Mouse (Mus musculus): ENCODE results near the gene Gsg1. TPM values are rescaled to one million over a fixed set of nuclear protein-coding genes. Genes with fewer than 3 reads are reported as not detected.

Gsg1 gene
- polyA plus RNA-seq, 1 experiment from 2014 or later: 0.55 TPM

DNA sequence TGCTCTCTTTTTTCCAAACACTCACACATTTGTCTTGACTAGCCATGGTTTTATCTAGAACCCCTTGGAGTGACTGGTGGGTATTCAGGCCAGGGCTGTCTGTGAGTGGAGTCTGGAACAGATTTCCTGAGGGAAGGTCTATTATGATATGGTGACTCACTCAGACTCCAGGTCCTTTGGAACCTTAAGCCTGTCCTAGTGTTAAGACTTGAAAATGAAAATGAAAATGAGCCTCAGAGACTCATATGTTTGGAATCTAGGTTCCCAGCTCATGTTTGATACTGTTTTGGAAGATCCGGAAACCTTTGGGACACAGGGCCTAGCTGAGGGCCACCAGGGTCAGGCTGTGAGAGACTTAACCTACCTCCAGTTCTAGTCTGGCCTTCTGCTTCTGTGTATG is 11.9 kb upstream of the Gsg1 start:
- no peak for ATAC-seq (ENCODE audit: low FRiP score, low TSS enrichment)
- Histone ChIP-seq H3K27ac (ENCODE audit: low read length) (no peak overlapping the region), H3K36me3 (ENCODE audit: insufficient read depth, low read length) (no peaks in the 10 kb centered on the region), H3K27me3 (ENCODE audit: insufficient read depth, low read length) (no peaks in the 10 kb centered on the region), H3K9ac (replicated peaks; ENCODE audit: low read length) (no peak overlapping the region), H3K4me3 (ENCODE audit: low read length) (no peak overlapping the region), H3K4me1 (ENCODE audit: insufficient read depth, low read length) (no peaks in the 10 kb centered on the region), H3K9me3 (ENCODE audit: low read length) (peaks cover 5% of the 10 kb centered on the region; the same call in 1 of the 2 replicates), H3K4me2 (replicated peaks; ENCODE audit: low read depth, low read length) (no peak overlapping the region)
- 96% methylated on average over 1 of the region's 1 CpGs for whole genome bisulfite sequencing

- WGBS: 96% methylated on average over 6 of the region's 6 CpGs
- Histone ChIP-seq H3K4me3 (ENCODE audit: low read length) (no peak overlapping the region), H3K27me3 (ENCODE audit: insufficient read depth, low read length) (no peaks in the 10 kb centered on the region)
Observed at GRCm38 (mm10) chr6:135264136-135264535, 10.0 kb upstream of the Gsg1 start.

GRCm38 (mm10) chr6:135262565-135262964 is 8.4 kb upstream of the Gsg1 start:
- Histone ChIP-seq H3K4me2 (replicated peaks; ENCODE audit: low read depth, low read length) (no peak overlapping the region), H3K4me3 (ENCODE audit: low read length) (no peak overlapping the region), H3K27ac (ENCODE audit: low read length) (no peak overlapping the region), H3K9ac (replicated peaks; ENCODE audit: low read length) (no peak overlapping the region), H3K4me1 (ENCODE audit: insufficient read depth, low read length) (no peaks in the 10 kb centered on the region), H3K36me3 (ENCODE audit: insufficient read depth, low read length) (no peaks in the 10 kb centered on the region; the same call in 1 of the 2 replicates), H3K27me3 (ENCODE audit: insufficient read depth, low read length) (no peaks in the 10 kb centered on the region), H3K9me3 (ENCODE audit: low read length) (peaks cover 8% of the 10 kb centered on the region)
- ATAC-seq (ENCODE audit: low FRiP score, low TSS enrichment): no peak
- 62% methylated on average over 2 of the region's 2 CpGs for WGBS

More at GRCm38 (mm10) chr6:135264136-135264535, 10.0 kb upstream of the Gsg1 start:
- Histone ChIP-seq H3K27ac (ENCODE audit: low read length) (no peak overlapping the region), H3K4me2 (replicated peaks; ENCODE audit: low read depth, low read length) (no peak overlapping the region), H3K9ac (replicated peaks; ENCODE audit: low read length) (no peak overlapping the region), H3K9me3 (ENCODE audit: low read length) (peaks cover 8% of the 10 kb centered on the region), H3K4me1 (ENCODE audit: insufficient read depth, low read length) (no peaks in the 10 kb centered on the region), H3K36me3 (ENCODE audit: insufficient read depth, low read length) (no peaks in the 10 kb centered on the region; the same call in 1 of the 2 replicates)
- ATAC-seq (ENCODE audit: low FRiP score, low TSS enrichment): no peak

GRCm38 (mm10) chr6:135261124-135261523 is 7.0 kb upstream of the Gsg1 start:
- Histone ChIP-seq H3K4me3 (ENCODE audit: low read length) (no peak overlapping the region), H3K27me3 (ENCODE audit: insufficient read depth, low read length) (no peaks in the 10 kb centered on the region), H3K9me3 (ENCODE audit: low read length) (peaks cover 8% of the 10 kb centered on the region), H3K9ac (replicated peaks; ENCODE audit: low read length) (no peak overlapping the region), H3K36me3 (ENCODE audit: insufficient read depth, low read length) (no peaks in the 10 kb centered on the region; the same call in 1 of the 2 replicates), H3K4me2 (replicated peaks; ENCODE audit: low read depth, low read length) (no peak overlapping the region), H3K4me1 (ENCODE audit: insufficient read depth, low read length) (no peaks in the 10 kb centered on the region), H3K27ac (ENCODE audit: low read length) (no peak overlapping the region)
- ATAC-seq (ENCODE audit: low FRiP score, low TSS enrichment): no peak
- 92% methylated on average over 9 of the region's 9 CpGs for WGBS

GRCm38 (mm10) chr6:135260435-135260834 is 6.3 kb upstream of the Gsg1 start:
- Histone ChIP-seq H3K4me1 (ENCODE audit: insufficient read depth, low read length) (no peaks in the 10 kb centered on the region), H3K36me3 (ENCODE audit: insufficient read depth, low read length) (no peaks in the 10 kb centered on the region; the same call in 1 of the 2 replicates), H3K9me3 (ENCODE audit: low read length) (peaks cover 8% of the 10 kb centered on the region), H3K9ac (replicated peaks; ENCODE audit: low read length) (no peak overlapping the region), H3K4me2 (replicated peaks; ENCODE audit: low read depth, low read length) (no peak overlapping the region), H3K27ac (ENCODE audit: low read length) (no peak overlapping the region), H3K27me3 (ENCODE audit: insufficient read depth, low read length) (no peaks in the 10 kb centered on the region), H3K4me3 (ENCODE audit: low read length) (no peak overlapping the region)
- ATAC-seq (ENCODE audit: low FRiP score, low TSS enrichment): no peak
- WGBS: 91% methylated on average over 6 of the region's 6 CpGs

GRCm38 (mm10) chr6:135252728-135253077 is 1.4 kb downstream of the Gsg1 start:
- Histone ChIP-seq H3K4me3 (ENCODE audit: low read length) (peak overlapping the region; percentile 18; the same call in 1 of the 2 replicates), H3K9ac (replicated peaks; ENCODE audit: low read length) (peak overlapping the region; percentile 46)

DNA sequence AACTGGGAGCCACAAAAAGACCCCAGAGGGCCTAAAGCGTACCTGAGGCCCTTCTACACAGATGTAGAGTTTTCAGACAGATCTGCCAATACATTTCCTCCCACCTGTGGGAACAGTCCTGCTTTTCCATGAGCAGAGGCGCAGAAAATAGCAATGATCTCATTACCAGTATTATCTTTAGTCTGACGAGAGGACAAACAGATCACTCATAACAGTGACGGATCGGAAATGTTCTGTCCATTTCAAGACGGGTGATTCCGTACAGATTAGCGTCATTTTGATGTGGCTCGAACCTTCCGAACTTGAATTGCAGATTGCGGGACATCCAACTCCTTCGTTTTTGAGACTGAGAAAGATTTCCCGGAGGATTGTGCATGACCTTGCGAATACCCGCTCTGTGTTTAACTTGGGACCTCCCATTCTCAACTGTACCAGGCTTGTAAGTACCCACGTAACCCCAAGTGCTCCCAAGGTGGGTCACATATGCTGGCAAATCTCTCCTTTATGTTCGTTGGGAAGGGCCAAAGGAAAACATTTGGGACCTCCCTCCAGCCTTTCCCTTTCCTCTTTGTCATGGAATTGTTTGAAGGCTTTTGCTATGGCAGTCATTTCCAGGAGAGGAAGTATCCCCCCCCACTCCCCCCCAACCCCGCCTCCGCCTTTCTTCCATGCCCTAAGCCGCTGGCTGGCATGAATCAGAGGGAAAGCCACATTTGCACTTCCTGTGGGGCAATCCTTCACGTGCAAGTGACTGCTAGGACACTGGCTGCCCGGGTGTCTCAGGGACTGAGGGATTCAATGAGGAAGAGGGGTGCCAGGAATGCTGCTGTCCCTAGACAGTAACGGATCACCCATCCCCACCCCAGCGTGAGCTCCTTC is 2.1 kb downstream of the Gsg1 start:
- Histone ChIP-seq H3K36me3 (ENCODE audit: insufficient read depth, low read length) (no peaks in the 10 kb centered on the region), H3K9me3 (ENCODE audit: low read length) (no peaks in the 10 kb centered on the region), H3K4me2 (replicated peaks; ENCODE audit: low read depth, low read length) (peak overlapping the region; percentile 43), H3K9ac (replicated peaks; ENCODE audit: low read length) (peak overlapping the region; percentile 46), H3K4me1 (ENCODE audit: insufficient read depth, low read length) (peaks cover 22% of the 10 kb centered on the region), H3K4me3 (ENCODE audit: low read length) (peak overlapping the region; percentile 18; the same call in 1 of the 2 replicates), H3K27ac (ENCODE audit: low read length) (peak overlapping the region; percentile 64), H3K27me3 (ENCODE audit: insufficient read depth, low read length) (no peaks in the 10 kb centered on the region)
- ATAC-seq (ENCODE audit: low FRiP score, low TSS enrichment): peak; percentile 31; the same call in 1 of the 2 replicates
- 56% methylated on average over 24 of the region's 24 CpGs for WGBS

More at GRCm38 (mm10) chr6:135252728-135253077, 1.4 kb downstream of the Gsg1 start:
- Histone ChIP-seq H3K4me2 (replicated peaks; ENCODE audit: low read depth, low read length) (peak overlapping the region; percentile 43), H3K27me3 (ENCODE audit: insufficient read depth, low read length) (no peaks in the 10 kb centered on the region), H3K4me1 (ENCODE audit: insufficient read depth, low read length) (peaks cover 22% of the 10 kb centered on the region), H3K36me3 (ENCODE audit: insufficient read depth, low read length) (no peaks in the 10 kb centered on the region), H3K9me3 (ENCODE audit: low read length) (no peaks in the 10 kb centered on the region), H3K27ac (ENCODE audit: low read length) (peak overlapping the region; percentile 64)
- peak; percentile 83 for ATAC-seq (ENCODE audit: low FRiP score, low TSS enrichment)
- WGBS: 6% methylated on average over 16 of the region's 16 CpGs

GRCm38 (mm10) chr6:135250926-135251699 is 3.0 kb downstream of the Gsg1 start:
- H3K27me3 ChIP-seq (ENCODE audit: insufficient read depth, low read length): no peaks in the 10 kb centered on the region
- H3K4me1 ChIP-seq (ENCODE audit: insufficient read depth, low read length): peaks cover 22% of the 10 kb centered on the region
- no peak for ATAC-seq (ENCODE audit: low FRiP score, low TSS enrichment)
- no peak overlapping the region; the same call in 1 of the 2 replicates for H3K4me2 ChIP-seq (replicated peaks; ENCODE audit: low read depth, low read length)
- no peak overlapping the region for H3K4me3 ChIP-seq (ENCODE audit: low read length)
- no peak overlapping the region for H3K9ac ChIP-seq (replicated peaks; ENCODE audit: low read length)
- 51% methylated on average over 19 of the region's 19 CpGs for WGBS
- peak overlapping the region; percentile 64 for H3K27ac ChIP-seq (ENCODE audit: low read length)
- H3K36me3 ChIP-seq (ENCODE audit: insufficient read depth, low read length): no peaks in the 10 kb centered on the region
- H3K9me3 ChIP-seq (ENCODE audit: low read length): no peaks in the 10 kb centered on the region

- Histone ChIP-seq H3K4me2 (replicated peaks; ENCODE audit: low read depth, low read length) (peak overlapping the region; percentile 42), H3K4me1 (ENCODE audit: insufficient read depth, low read length) (peaks cover 22% of the 10 kb centered on the region), H3K36me3 (ENCODE audit: insufficient read depth, low read length) (no peaks in the 10 kb centered on the region), H3K9ac (replicated peaks; ENCODE audit: low read length) (0 out of 2 replicates have a peak overlapping the region, but pooled peaks have one; percentile 2), H3K9me3 (ENCODE audit: low read length) (no peaks in the 10 kb centered on the region), H3K27ac (ENCODE audit: low read length) (peak overlapping the region; percentile 62), H3K4me3 (ENCODE audit: low read length) (0 out of 2 replicates have a peak overlapping the region, but pooled peaks have one; percentile 9), H3K27me3 (ENCODE audit: insufficient read depth, low read length) (no peaks in the 10 kb centered on the region)
- peak; percentile 80 for ATAC-seq (ENCODE audit: low FRiP score, low TSS enrichment)
- 7% methylated on average over 19 of the region's 19 CpGs for WGBS
Observed at GRCm38 (mm10) chr6:135249846-135250531, 4.2 kb downstream of the Gsg1 start.
